Mouse (Mus musculus) kidney, postnatal 14 days (tissue): Measurements from ENCODE around the gene Pbp2.

Experiments
- DNase-seq: peaks from one replicate; pipeline ENCODE4 v3.0.0; 2022; ENCODE audit warnings: mixed read lengths

Pbp2 gene

DNA sequence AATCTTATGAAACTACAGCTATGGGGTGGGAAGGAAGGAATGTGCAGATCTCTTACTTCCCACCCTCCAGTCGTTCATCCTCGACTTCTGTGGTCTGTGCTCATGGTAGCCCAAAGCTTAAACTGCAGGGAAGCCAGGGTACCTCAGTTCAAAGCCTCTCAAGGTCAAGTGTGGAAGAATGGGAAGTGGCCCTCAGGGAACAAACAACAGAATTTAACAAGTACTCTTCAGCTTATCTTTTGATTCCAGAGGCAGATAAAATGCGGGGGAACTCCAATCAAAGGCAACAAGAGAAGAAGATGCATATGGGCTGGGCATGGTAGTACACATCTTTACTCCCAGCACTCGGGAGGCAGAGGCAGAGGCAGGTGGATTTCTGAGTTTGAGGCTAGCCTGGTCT is 9.7 kb downstream of the Pbp2 start:
- no peak for DNase-seq

DNA sequence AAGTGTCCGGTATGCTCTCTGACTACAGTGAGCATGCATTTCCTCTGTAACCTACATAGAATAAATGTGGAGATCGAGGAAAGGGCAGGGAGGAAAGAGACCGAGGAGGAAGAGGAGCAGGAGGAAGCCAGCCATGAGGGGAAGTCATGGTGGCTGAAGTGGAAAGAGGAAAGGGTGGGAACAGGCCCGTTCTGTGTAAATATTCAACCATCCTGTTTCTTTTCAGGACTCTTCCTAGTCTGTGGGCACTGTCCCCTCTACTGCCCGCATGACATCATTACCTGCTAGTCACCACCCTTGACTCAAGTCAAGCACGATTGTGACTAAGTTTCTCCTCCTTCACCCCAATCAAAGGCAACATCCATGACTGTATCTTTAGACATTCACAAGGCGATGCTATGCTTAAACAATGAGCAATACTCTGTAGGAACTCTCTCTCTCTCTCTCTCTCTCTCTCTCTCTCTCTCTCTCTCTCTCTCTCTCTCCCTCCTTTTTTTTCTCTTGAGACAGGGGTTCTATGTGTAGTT is 11.1 kb downstream of the Pbp2 start:
- no peak for DNase-seq

DNA sequence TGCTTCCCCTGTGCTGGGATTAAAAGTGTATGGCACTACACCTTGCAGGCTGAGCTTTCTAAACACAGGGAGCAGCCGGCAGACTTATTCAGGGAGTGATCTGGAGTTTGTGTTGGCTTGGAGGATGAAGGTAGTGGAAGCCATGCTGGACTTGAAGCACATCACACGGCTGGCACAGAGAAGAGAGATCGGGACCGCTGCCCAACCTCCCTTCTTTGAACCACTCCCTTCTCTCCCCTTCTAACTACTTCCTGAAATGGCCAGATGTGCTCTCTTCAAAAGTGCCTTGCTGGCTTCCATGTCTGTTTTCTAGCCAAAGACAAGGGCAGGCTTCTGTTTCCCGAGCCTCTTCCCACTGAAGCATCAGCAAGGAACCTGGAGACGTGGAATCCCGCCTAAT is 12.6 kb downstream of the Pbp2 start:
- DNase-seq: no peak

DNA sequence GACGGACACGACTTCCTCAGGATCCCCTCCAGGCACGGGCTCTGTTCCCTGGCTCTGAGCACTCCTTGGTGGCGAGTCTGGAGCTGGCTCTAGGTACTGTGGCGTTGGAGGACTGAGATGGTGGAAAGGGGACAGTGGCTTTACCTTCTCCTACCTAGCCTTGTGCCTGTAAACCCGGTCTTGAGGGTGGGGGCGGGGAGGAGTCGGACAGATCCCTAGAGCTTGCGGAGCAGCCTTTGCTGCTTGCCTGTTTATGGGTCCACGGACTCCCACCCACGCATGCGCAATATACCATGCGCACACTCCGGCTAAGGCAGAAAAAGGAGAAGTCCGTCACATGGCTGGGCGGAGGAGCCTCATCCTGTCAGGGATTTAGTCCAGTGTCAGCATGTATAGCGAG is 13.9 kb downstream of the Pbp2 start:
- DNase-seq: peak; percentile 19

DNA sequence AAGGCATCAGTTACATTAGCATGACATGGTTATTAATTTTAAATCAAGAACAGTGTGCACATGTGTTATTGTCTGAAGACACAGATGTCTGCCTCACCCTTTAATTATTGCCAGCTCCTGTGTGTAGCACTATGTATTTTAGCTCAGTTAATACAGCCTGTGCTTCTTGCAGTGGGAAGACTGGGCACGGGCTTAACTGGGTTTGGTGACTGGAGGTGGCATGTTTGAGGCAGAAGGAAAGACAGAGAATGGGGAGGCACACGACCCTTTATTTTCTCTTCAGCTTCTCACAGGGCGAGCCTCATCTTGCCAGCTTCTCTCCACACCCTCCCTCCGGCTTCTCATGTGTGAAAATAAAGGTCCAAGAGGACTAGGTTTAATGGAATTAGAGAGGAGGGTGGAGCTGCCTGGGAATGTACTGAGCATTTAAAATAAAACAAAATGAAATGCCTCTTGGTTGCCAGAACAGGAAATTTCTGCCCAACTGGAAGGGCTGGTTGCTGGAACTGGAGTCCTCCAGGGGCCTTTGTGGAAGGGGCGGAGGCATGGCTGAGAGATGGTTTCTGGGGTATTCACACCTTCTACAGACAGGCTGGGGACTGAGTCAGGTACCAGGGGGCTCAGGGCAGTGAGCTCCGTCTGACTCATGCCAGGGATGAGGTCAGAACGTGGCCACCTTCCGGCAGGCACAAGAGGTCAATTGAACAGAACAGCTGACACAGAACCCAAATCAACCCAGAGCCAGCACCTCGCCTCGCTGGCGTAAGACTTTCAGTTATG is 14.9 kb downstream of the Pbp2 start:
- DNase-seq: peak; percentile 30

DNA sequence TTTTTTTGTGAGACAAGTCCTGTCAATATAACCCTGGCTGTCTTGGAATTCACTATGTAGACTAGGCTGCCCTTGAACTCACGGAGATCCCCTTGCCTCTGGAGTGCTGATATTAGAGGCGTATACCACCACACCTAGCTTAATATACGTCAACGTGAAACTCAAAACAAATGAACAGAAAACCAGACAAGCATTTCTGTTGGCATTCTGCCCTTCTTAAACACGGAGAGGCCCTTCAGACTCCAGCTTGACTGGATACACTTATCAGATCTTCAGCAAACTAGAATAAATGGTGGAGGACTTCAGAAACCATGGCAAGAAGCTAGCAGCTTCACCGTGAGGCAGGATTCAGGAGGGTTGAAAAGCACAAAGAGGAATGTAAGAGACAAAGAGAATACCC is 16.1 kb downstream of the Pbp2 start:
- no peak for DNase-seq

DNA sequence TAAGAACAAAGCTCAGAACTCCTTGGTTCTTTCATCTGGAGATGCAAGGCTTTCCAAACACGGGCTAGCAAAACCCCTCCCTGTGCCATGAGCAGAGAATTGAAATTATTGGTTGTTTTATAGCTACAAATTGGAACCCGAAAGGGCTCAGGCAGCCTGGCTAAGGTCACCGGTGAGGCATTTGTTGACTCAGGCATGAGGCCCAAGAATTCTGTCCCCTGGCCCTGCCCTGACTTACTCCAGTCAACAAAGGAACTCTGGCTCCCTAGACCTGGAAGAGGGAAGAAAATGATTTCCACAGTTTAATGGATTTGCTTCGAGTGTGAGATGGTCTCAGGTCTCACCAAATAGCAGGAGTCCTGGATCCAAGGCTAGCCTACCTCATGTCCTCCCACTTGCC is 17.8 kb downstream of the Pbp2 start:
- peak; percentile 34 for DNase-seq

DNA sequence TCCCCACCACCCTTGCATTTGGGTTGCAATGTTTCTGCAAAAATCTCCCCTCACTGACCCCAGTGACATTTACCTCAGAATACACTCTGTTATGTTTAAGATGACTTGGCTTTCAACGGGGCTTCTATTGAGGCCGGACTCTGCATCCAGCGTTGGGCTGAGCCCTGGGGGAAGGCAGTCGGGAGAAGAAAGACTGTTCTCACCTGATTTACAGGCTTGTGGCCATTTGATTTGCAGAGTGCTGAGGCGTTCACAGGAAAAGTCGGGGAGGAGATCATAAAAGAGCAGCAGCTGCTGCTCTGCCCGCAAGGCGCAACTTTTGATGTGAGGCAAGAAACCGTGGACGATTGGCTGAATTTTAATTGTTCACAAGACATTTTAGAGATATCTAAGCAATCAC is 30.3 kb downstream of the Pbp2 start:
- no peak for DNase-seq

DNA sequence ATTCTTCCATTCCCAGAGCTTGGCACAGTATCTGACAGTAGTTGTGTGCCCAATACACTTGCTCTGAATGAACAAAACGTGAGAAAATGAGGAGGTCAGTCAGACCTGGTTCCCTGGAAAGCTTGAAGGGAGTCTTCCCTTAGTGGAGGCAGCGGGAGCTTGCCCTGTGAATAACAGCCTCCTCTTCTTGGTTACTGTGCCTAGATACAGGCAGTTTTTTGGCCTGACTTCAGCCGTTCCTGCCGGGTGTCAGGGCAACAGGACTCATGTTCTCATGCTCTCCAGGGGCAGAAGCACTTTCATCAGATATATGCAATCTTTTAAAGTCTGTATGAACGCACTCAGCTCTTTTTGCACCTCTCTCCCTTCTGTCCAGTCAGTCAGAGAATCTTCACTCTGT is 30.9 kb downstream of the Pbp2 start:
- no peak for DNase-seq

DNA sequence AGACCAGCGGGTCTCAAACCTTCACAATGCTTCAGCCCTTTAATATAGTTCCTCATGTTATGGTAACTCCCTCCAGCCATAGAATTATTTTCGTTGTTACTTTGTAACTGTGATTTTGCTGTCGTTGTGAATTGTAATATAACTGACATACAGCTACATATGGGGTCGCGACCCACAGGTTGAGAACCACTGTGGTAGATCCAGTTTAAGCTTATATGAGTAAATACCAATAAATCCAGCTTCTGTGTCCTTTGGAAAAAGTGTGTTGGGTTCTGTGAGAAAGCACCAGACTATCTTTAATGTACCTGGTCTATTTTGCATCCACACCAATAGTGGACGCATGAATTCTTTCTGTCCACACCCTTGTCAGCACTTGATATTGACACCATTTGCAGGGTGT is 31.9 kb downstream of the Pbp2 start:
- DNase-seq: no peak

DNA sequence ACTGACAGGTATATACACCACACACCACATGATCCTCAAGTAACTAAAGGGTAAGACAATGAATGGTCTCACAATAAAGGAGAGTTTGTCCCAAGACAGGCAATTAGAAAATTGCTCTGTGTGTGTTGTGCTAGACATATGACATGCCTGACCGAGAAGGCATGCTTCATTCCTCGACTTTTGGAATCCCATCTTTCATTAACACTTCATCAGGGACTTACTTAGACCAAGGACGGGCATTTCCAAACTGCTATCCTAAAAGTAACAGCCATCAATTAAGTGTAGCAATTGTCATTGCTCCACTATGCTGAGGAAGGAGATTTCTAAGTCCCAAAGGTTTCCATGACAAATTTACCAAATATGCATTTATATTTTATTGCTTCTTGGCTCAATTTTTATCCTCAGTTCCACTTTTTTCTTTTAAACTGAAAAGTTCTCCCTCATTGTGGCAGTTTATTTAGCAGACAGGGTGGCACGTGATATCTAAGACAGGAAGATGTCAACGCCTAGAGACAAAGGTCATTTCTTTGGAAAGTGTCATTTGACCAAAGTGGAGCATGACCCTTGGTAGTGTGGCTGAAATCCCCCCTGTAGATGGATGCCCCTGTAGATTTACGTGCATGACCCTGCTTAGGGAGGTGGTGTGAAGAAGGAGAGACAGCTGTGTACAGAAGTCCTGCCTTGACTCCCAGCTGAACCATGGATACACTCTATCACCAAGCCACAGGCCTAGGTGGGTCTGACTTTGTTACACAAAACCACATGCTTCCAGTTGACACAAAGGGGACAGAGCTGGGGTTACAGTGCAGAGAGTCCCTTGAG is 33.5 kb downstream of the Pbp2 start:
- no peak for DNase-seq

DNA sequence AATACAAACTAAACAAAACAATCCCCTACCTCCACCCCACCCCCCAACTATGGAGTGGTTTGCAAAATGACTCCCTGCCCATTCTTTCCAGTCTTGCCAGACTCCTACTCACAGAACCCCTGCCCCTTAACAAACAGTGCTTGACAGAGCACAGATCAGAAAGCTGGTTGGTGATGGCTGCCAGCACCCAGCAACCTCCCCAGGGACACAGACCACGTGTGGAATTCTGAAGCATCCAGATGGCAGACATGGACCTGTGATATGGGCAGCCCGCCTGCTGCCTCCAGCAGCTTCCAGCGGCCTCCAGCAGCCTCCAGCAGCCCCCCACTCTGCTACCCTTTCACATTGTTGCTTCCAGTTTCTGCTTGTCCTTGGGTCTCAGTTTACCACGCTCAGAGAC is 35.0 kb downstream of the Pbp2 start:
- no peak for DNase-seq

DNA sequence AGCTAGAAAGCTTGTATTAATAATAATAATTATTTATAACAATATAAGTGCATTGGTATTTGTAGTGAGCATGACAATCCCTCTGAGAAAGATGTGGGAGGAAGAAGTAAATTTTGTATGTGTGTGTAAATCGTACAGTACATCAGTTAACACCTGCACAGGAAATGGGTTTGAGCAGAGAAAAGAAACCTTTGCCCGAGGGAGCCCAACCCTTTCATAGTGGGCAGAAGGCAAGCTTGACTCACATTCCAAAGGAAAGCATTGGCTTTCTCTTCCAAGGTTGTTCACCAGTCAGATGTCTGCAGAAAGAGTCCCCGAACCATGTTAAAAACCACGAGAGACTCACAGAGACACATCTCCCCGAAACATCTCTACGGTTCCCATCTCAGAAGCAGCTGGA is 37.1 kb downstream of the Pbp2 start:
- no peak for DNase-seq

DNA sequence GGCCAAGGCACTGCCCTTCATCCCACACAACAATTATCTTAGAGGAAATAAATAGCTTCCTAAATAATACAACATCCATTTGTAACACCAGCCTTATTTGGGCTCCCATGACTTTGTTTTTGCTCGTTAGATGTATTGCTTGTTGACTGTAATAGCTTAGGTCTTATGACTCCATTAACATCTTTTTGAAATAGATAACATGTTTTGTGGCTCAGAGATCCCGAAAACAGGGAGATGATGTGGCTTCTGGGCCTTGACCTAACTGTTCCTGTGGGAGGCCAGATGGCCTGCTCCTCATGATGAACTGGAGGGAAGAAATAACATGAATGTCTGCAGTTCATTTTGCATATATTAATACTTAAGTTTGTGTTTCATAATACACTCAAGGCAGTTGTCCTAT is 38.4 kb downstream of the Pbp2 start:
- no peak for DNase-seq

DNA sequence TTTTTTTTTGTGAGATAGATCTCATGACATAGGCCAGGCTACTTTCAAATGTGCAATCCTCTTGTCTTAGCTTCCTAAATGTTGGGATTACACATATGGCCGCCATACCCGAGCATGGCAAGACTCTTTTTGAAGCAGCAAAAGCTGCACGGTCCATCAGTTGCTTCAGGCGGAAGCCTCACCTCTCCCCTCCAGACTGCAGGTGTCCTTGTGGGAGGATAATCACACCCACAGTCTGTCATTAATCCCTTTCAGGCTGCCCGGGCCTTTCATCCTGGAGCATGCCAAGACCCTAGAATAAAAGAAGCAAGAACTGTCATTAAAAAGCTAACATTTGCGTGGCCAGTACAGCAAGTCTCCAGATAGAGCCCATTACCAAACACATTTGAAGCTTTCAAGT is 40.6 kb downstream of the Pbp2 start:
- DNase-seq: no peak

DNA sequence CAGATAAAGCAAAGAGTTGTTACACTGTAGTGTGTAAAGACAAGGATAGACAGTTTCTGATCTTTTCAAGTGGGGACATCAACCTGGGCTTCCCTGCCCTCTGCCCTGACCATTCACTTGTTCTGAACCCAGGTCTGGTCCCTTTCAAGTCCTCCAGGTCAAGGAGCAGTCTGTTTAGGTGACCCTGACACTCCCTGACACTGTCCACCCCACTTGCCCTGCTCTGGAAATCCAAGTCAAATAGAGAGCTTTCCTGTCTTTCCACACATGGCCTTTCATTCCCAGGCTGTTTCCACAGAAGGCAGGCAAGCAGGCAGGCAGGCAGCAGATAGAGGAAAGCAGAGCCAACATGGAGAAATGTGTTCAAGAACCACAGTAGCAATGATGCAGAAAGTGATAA is 41.8 kb downstream of the Pbp2 start:
- DNase-seq: no peak

DNA sequence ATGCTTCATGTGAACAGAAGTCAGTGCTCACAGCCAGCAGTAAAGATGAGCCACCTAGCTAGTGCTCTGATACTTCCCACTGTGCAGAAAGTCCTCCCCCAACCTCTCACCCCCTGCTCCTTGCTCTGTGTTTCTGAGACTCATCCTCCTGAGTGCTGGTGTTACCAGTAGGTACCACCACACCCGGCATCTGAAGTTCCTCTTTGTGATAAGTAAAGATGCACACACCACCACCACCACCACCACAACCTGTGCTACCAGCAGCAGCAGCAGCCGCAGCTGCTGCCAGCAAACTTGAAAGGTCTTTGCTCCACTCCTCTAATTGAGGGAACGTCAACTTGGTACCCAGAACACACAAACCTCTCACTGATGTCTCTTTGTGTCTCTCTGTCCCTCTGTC is 43.0 kb downstream of the Pbp2 start:
- DNase-seq: no peak

DNA sequence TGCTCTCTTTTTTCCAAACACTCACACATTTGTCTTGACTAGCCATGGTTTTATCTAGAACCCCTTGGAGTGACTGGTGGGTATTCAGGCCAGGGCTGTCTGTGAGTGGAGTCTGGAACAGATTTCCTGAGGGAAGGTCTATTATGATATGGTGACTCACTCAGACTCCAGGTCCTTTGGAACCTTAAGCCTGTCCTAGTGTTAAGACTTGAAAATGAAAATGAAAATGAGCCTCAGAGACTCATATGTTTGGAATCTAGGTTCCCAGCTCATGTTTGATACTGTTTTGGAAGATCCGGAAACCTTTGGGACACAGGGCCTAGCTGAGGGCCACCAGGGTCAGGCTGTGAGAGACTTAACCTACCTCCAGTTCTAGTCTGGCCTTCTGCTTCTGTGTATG is 44.1 kb downstream of the Pbp2 start:
- DNase-seq: no peak

DNA sequence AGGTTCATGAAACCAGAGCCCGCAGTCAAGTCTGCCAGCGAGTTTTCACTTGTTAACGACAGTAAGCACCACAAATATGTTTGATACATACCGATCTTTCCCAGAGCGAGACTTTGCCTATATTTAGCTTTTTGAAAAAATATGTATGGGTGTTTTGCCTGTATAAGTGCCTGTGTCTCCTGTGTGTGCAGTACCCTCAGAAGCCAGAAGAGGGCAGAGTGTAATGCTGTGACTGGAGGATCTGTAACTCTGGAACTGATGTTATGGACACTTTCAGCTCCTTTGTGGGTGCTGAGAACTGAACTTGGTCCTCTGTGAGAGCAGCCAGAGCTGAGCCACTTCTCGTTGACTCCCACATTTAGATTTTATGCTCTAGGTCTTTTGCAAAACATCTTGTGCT is 46.1 kb downstream of the Pbp2 start:
- no peak for DNase-seq

DNA sequence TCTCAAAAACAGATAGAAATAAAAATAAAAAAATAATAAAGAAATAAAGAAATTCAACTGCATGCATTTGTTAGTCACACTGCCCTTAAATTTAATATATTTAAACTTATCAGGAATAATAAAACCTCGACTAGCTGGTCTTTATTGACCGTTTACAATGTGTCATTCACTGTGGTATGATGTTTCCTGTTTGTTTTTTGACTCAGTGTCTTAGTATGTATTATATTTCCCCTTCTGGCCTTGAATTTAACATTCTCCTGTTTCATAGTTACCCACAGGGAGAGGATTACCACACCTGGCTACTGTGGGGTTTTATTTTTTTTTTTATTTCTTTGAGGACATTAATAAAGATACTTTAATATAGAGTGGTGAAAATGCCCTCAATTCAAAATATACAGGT is 47.6 kb downstream of the Pbp2 start:
- no peak for DNase-seq

DNA sequence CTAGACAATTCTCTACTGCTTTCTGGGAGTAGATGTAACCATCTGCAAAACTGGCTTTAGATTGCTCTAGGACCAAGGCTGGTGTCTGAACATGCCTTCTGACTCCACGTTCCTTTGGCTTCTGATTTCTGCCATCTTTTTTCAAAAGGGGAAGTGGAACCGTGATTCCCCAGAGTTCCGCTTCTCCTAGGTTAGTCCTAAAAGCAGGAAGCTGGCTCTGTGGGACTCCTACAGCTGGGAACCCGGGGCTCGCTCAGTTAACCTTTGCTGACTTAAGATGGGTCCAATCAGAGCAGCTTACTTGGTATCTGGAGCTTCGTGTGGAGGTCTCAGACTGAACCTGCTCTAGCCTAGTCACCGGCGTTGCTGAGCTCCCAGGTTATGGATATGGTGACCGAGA is 49.1 kb downstream of the Pbp2 start:
- DNase-seq: no peak

DNA sequence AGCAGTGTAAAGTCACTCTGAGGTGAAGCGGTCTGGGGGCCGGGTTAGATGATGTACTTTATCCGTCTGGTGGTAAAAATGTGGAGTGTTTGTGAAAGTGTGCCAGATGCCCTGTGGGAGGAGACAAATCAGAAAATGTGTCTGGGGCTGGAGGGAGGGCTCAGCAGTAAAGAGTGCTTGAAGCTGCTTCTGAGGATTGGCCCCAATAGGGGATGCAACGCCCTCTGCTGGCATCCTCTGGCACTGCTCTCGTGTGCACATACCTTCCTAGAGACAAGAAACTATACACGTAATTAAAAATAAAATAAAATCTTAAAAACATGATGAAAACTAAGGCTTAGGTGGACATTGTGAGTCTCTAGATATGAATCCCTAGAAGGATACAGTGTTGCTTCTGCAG is 49.8 kb downstream of the Pbp2 start:
- no peak for DNase-seq
